Mouse (Mus musculus): Measurements from ENCODE around the gene Isoc2b. TPM values are rescaled to one million over a fixed set of nuclear protein-coding genes. Genes with fewer than 3 reads are reported as not detected.
"Not testable (repeated sequence)": the region's sequence is repeated elsewhere in the genome, so short reads cannot be mapped to it uniquely, and the experiment has no call there.

The Isoc2b gene
- total RNA-seq, 2 experiments from 2014 or later: 4.5 to 5.9 TPM

GRCm38 (mm10) chr7:4866631-4867180 lies 3.4 kb downstream of the Isoc2b start:
- DNase-seq (ENCODE audit: low spot score in 2 of 2): no peak

GRCm38 (mm10) chr7:4865579-4866493 lies 4.2 kb downstream of the Isoc2b start:
- peak; percentile 95 to 96 for DNase-seq (ENCODE audit: low spot score in 2 of 2)

GRCm38 (mm10) chr7:4865090-4865489 lies 5.0 kb downstream of the Isoc2b start:
- DNase-seq (ENCODE audit: low spot score in 2 of 2): peak; percentile 27 to 32

- DNase-seq (ENCODE audit: low spot score in 2 of 2): no peak
These were observed 5.8 kb downstream of the Isoc2b start for GRCm38 (mm10) chr7:4864130-4864845.

- DNase-seq (ENCODE audit: low spot score in 2 of 2): no peak
These were observed 6.4 kb downstream of the Isoc2b start for GRCm38 (mm10) chr7:4863541-4864080.

- peak in 1 of 2 experiments; percentile 34 for DNase-seq (ENCODE audit: low spot score in 2 of 2)
These were observed 7.0 kb downstream of the Isoc2b start for GRCm38 (mm10) chr7:4863041-4863440.

GRCm38 (mm10) chr7:4860926-4861325 lies 9.1 kb downstream of the Isoc2b start:
- DNase-seq (ENCODE audit: low spot score in 2 of 2): not testable (repeated sequence)

- no peak for DNase-seq (ENCODE audit: low spot score in 2 of 2)
These were observed 10.6 kb downstream of the Isoc2b start for GRCm38 (mm10) chr7:4859418-4859978.

GRCm38 (mm10) chr7:4857321-4857720 lies 12.7 kb downstream of the Isoc2b start:
- DNase-seq (ENCODE audit: low spot score in 2 of 2): no peak

GRCm38 (mm10) chr7:4856508-4856907 lies 13.6 kb downstream of the Isoc2b start:
- DNase-seq (ENCODE audit: low spot score in 2 of 2): no peak

GRCm38 (mm10) chr7:4853613-4854012 lies 16.4 kb downstream of the Isoc2b start:
- DNase-seq (ENCODE audit: low spot score in 2 of 2): no peak

- no peak for DNase-seq (ENCODE audit: low spot score in 2 of 2)
These were observed 18.8 kb downstream of the Isoc2b start for GRCm38 (mm10) chr7:4851315-4851688.

GRCm38 (mm10) chr7:4850621-4851314 lies 19.3 kb downstream of the Isoc2b start:
- DNase-seq (ENCODE audit: low spot score in 2 of 2): no peak

GRCm38 (mm10) chr7:4849372-4849771 lies 20.7 kb downstream of the Isoc2b start:
- DNase-seq (ENCODE audit: low spot score in 2 of 2): no peak

- peak; percentile 89 to 94 for DNase-seq (ENCODE audit: low spot score in 2 of 2)
These were observed 25.1 kb downstream of the Isoc2b start for GRCm38 (mm10) chr7:4844917-4845309.

- peak in 1 of 2 experiments; percentile 55 for DNase-seq (ENCODE audit: low spot score in 2 of 2)
These were observed 25.7 kb downstream of the Isoc2b start, which contains the start of gene Shisa7 for GRCm38 (mm10) chr7:4844245-4844916. TSS of gene Shisa7 (minus strand) at chr7:4844696.

- peak; percentile 76 to 89 for DNase-seq (ENCODE audit: low spot score in 2 of 2)
These were observed 26.3 kb downstream of the Isoc2b start for GRCm38 (mm10) chr7:4843604-4844244.

GRCm38 (mm10) chr7:4842634-4843131 lies 27.4 kb downstream of the Isoc2b start:
- peak; percentile 38 to 55 for DNase-seq (ENCODE audit: low spot score in 2 of 2)

- DNase-seq (ENCODE audit: low spot score in 2 of 2): peak; percentile 37 to 39
These were observed 28.0 kb downstream of the Isoc2b start for GRCm38 (mm10) chr7:4842077-4842476.

Measured in left cerebral cortex, adult 18-20 months (tissue).